Mouse (Mus musculus): Measurements from ENCODE around the gene Sdk1.

The Sdk1 gene

DNA sequence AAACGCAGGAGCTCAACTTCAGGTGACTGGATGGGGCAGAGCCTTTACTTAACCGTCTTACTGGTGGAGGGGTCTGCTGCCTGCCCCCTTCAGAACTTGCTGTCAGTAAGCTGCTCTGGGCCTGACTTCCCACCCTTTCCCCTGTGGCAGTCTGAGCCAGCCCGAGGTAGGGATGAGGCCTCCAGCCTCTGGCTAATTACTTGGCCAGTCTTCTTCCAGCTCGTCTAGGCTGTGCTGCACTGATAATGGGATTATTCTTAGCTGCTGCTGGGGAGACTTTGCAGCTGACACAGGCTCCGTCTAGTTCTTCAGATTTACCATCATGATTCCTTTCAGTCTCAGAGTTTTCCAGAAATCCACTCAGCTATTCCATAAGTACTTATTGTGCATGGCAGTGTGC lies 104.2 kb downstream of the Sdk1 start:
- no peak for DNase-seq

DNA sequence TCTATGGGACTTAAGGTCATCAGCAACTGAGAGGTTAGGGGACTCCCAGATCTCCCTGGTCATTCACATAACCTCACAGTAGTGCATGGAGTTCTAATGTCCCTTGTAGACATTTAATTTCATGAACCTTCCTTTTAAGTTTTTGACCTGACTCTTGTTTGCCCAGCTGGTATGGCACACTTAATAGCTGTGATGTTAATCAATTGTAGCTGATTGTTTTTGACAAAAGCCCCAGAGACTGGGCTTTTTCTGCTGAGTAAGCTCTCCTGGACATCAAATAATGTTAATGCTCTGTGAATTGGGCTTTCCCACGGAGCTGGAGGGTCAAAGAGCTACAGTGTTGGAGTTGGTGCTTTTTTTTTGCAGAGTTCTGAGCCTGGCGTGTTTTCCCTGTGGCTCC lies 121.4 kb downstream of the Sdk1 start:
- DNase-seq: no peak

DNA sequence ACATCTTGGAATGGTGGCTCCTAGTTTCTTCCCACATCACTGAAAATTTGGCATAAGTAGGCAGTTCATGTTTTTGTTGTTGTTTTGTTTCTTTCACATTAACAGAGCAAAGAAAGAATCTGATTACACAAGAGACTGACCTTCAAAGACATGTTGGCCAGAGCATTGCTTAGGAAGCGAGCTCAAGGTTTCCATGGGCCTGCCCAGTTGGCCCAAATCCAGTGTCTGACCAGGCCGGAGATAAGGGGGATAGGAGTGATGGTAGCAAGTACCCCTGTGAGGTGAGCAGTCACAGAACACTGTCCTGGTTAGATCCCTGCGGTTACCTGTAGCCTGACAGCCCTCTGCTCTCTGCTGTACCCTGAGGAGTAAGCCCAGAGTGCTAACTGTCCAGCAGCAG lies 122.7 kb downstream of the Sdk1 start:
- DNase-seq: no peak

DNA sequence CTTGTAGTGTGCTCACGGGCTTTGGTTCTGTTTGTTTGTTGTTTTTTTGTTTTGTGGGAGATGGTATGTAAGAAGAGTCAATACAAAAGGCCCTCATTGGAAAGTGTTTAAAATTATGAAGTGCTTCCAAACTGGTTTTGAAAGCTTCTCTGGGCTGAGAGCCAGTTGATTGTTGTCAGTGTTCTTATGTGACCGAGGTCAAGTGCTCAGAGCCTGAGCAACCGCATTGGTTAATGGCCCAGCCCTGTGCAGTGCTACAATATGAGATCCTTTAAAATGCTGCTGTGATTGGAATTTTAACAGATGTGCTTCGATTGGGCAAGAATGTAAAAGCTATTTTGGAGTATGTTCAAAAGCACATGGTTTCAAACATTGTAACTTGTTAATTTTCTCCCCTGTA lies 127.3 kb downstream of the Sdk1 start:
- no peak for DNase-seq

DNA sequence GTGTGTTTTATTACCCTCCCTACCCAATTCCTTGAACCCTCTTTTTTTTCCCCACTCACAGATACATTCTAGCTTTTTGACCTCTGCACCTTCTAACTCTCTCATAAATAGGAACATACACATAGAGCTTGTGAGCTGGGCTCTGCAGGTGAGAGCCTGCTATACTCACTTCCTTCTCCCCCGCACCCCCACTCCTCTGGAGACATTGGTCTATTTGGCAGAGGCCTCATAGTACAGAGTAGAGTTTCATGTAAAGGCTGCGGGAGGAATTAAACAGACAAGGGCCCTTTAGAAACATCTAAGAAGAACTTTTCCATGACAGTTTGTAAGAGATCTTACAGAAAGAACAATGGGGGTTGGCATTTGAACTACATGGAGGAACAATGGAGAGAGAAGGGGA lies 133.5 kb downstream of the Sdk1 start:
- DNase-seq: no peak

DNA sequence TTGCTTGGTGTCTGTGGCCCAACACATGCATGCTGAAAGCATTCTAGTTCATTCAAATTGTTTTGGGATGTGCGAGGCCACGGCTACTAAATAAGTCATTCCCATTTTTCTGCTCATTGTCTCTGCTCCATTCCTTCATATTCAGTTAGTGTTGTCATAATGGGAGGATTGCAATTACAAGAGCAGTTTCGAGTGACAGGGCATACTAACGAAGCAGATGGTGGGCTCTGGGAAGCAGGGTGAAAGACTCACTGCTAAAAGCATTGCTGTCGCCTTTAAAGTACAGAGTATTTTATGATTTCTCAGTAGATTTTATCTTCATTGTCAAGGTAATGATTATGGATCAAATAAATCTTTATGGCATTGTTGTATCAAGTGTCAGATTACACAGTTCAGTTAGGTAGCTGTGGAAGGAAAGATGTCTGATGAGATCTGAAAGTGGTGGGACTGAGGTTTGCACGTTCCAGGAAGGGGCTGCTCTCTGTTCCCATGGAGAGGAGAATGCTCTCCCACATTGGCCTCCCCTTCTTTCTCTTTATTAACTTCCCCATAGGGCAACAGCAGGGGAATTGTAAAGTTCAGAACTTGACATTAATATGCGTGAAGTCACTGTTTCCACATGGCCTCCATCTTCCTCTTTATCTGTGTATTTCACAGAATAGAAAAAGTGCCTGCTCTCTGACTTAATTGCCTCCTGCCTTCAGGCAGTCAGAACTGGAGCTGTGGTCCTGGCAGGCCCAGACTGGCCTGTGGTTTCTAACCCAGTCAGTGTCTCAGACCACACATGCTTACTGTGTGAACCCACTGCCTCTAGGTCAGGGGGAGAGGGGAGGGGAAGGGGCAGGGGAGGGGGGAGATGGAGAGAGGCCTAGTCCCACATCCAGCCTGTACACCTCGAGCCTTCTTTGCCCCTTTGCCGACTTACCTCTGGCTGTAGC lies 138.8 kb downstream of the Sdk1 start:
- no peak for DNase-seq

DNA sequence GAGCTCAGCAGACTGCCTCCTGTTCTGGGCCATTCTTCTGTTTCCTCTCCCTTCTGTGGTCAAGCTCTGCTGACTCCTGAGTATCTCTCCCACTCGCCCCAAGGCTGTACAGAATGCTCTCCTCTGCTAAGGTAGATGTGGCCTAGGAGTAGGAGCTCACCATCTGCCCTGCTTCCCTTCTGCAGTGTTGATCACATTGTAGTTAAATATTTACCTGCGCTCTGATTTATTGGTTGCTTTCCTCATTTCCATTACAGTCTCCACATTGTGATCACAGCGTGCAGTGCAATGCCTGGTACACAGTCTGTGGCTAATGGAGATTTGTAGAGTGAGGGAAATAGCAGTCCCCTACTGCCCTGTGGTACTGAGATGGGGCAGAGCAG lies 139.5 kb downstream of the Sdk1 start:
- no peak for DNase-seq

DNA sequence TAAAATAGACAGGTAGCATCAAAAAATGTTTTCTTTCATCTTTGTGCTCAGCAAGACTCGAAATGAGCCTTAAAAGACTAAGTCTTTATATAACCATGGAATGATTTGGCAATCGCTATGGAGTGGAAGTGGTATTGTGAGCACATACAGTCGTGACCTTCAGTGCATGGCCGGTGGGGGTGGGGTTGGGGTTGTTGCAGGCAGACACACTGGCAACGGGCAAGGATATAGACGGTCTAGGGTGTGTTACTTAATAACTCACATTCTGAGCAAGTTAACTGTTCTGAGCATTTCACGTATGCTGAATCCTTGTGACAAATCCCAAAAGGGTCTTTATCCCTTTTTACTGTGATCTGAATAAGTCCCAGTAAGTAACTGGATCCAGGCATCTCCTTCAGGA lies 140.3 kb downstream of the Sdk1 start:
- no peak for DNase-seq

DNA sequence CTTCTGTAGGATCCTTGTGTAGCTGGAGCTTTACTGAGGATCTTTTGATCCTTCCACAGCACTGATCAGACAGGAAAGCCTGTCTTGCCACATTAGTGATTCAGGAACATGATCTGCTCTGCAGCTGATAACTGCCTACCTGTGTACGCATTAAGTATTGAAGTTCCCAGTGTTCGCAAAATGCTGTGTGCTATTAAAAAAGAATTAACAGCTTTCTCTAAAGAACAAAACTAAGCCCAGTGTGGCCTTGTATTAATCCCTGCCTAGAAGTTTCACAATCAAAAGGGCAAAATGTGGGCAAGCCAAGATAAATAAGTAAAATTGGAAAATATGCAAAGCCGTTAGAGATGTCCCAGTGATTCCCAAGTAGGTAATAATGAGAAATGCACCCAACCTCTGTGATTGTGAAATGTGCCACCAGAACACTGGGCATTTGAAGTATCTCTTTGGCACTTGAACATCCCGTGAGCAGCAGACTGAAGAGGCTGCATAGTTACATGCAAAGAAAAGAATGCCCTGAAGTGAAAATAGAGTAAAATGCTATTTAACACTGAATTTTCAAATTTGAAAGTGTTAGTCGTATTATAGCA lies 141.1 kb downstream of the Sdk1 start:
- no peak for DNase-seq

DNA sequence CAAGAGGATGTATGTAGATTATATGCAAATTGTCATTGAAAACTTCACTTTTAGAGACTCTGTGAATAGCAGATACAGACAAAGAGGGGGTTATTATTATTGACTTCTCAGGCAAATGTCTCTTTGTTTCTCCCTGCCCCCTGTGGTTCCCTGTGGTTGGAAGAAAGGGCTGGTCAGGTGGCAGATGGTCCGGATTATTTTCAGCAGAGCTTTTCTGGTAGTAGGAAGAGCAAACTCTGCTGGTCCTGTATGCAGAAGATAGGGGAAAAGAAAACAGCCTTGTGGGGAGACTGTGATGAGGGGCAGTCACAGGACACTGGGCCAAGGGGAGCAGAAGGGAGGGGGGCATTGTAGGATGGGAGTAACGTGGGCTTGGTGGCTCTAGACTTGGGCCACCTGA lies 147.2 kb downstream of the Sdk1 start:
- DNase-seq: no peak

DNA sequence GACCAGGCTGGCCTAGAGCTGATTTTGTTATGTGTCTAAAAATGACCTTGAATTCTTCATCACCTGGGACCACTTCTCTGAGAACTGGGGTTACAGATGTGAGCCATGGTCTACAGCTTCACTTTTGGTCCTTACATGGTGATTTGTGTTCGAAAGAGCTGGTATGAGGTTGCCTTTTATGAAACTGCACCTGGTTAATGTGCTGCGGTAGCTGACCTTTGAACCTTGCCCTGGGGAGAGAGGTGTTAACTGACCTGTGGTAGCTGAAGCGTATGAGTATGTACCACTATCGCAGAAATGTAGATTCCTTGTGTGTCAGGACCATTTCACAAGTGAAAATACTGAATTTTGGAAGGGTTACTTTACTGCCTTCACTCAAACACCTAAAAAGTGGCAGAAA lies 149.3 kb downstream of the Sdk1 start:
- no peak for DNase-seq

DNA sequence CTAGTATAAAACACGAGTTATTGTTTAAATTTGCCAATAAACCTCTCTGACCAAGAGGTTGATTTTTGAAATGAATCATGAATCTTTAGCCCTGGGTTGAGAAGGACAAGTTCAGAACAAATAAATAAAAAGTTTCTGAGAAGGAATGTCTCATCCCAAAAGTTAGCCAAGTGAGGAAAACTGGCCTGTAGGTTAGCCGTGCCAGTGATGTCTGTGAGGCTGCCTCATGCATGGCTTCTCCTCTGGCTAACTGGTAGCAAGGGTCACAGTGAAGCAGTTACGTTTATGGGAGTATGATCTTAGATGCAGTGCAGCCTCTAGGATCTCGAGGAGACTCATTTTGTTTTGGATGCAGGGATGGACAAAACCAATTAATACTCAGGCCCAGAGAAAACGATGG lies 149.9 kb downstream of the Sdk1 start:
- DNase-seq: no peak

DNA sequence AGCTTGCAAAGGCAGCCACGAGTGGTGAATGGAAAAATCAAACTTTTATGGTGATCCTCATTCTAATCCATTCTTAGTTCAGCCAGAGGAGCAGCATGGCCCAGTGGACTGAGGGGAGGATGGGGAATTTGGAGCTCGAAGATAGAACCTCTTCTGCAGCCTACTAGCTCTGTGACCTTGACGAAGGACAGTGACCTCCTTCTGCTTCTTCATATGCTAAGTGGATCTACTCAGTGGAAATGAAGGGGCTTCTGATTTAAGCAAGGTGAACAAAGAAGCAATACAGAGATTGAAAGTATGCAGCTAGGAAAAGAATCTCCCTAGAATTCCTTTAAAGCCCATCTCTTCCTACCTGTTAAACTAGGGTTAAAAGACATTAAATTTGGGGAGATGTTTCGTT lies 152.6 kb downstream of the Sdk1 start:
- DNase-seq: no peak

DNA sequence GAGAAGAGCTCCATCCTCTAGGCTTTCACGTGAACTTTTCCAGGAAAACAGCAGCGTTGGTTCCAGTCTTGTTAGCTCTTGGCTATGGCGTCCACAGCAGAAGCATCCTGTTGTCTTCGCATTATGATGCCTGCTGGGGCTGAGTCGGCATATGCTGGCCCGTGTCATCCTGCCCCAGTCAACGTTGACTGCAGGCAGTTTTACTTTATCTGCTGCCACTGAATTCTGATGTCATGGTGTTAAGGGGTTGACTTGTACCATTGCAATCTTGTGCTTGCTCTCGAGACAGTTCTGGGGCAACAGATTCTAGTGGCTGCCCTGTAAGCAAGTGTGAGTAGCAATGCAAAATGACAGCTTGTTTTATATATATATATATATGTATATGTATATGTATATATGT lies 153.3 kb downstream of the Sdk1 start:
- DNase-seq: no peak

DNA sequence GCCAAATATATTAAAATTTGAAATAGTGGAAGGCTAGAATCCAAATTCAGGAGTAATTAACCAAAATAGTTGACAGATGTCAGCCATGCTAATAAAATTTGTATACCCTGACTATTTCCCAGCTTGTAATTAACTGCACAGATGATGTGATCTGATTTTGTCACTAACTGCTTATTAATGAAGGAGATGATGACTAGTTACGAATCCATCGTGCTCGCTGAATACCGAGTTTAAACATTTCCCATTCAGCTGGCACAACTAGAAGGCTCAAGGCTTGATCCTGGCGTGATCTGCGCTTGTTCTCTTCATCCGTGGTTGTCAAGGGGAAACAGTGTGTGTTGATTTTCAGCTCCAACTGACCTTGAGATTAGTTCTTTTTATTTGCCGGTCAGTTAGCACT lies 162.5 kb downstream of the Sdk1 start:
- no peak for DNase-seq

DNA sequence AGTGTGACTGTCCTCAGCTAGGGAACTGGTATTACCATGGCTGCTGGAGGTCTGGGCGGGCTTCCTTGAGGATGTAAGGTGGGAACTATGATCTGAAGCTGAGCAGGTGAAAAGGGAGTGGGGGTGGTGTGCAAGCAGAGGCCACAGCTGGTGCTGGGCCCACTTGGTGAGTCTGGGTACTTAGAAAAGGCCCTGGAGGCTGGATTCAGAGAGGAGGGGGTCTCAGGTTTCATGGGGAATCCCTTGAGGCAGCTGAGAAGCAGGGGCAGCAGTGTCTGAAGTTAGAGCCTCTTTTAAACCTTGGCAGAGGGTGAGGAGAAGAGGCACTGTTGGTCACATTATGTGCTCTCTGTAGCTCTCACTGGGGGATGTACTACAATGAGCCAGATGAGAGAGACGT lies 163.4 kb downstream of the Sdk1 start:
- DNase-seq: no peak

DNA sequence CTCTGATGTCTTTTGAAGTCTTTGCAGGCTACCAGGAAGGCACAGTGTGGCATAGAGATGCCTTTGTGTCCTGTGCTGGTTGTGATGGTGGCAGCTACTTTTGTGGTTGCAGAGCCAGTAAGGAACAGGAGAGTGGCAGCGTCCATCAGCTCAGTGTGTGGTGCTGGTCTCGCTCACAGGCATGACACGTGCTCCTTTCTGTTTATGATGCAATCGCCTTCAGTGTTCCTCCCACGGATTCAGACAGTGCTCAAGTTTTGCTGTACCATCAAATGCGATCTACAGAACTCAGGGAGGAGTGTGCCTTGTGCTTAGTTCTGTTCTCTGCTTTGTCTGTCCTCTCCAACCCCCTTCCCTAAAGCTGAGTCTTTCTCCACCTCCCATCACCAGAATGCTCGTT lies 165.6 kb downstream of the Sdk1 start:
- no peak for DNase-seq

DNA sequence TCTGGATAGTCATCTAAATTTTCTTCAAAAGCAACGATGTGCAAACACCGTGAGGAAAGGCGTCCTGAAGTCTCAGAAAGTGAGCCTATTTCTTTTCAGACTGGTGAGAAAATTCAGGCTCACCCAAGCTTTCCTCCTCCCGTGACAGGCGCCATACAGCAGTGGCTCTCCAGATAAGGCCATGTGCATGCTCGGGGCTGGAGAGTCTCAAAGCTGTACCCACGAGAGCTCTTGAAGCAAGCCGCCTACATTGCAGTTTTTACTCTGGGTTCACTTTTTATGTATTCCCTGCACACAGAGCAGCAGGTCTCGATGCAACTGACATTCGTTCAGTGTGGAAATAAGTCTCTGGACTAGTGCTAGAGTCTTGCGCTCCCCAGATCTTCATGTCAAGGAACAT lies 171.7 kb downstream of the Sdk1 start:
- DNase-seq: no peak

DNA sequence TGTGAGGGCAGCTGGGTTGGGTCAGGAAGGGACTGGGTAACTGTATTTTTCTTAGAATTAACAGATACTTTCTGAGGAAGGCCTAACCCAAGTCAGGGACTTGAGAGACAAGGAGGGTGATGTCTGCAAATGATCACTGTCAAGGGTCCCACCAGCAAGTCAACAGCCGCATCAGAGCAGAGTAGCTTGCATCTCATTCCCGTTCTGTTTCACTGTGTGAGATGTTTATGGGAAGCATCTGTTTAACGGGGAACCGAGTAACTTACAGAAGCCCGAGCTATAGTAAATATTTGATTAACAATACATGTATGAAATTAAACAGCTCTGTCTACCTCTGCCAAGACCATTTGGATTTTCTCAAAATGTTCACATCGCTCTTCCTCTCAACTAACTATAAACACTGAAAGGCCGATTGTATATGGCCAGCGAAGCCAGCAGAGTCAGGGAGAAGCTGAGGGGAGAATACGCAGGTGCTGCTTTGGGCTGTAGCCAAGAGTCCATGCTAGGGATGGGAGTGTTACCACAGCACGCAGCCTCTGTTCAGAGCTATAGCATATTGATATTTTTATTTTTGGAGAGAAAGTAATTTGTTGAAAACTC lies 174.5 kb downstream of the Sdk1 start:
- no peak for DNase-seq

DNA sequence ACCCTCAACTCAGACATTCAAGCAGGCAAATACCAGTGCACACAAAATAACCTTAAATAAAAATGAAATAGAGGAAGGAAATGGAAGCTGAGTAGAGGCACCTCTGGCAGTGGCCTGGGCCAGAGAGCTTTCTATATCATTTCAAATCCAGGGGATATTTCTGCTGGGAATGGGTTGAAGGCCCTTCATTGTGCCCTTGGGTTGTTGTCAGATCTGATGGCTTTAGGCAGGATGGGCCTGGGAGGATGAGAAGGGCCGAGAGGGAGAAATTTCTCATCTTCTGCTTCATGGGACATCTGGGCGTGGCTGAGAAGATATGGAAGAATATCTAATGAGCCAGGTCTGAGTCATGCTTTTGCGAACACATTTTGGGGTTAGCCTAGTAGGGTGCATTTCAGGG lies 186.8 kb downstream of the Sdk1 start:
- DNase-seq: no peak

DNA sequence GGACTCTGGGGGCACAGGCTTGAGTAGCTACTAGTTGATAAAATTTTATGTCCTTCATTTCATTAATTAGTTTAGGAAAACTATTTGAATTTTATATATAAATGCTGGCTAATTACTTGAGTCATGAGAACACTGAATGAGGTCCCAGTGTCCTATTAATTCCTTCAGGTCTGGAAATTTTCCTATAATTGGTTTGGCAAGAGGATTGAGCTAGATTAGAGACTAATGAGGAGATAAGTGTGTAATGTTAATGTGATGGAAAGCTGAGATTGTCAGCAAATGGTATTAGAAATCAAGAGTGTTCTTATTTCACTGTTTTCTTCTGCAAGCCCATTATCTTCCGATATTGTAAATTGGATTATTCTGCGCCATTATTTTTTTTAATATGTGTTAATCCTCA lies 192.0 kb downstream of the Sdk1 start:
- DNase-seq: no peak

DNA sequence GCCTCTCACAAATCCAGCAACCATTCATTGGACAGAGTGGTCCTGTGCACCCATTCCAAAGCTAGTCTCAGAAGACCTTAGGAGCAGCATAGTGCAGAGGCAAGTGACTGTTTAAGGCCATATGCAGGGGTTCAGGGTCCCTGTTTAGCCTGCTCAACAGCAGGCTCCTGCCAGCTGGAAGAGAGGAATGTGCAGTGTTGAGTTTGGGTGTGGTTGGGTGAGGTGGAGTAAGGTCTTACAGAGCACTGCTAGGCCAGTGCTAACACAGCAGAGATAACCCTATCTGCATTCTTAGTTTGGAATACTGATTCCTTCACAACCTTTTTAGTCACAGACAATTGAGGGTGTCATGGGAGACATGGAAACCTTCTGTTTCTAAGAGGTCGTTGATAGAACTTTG lies 206.0 kb downstream of the Sdk1 start:
- no peak for DNase-seq

DNA sequence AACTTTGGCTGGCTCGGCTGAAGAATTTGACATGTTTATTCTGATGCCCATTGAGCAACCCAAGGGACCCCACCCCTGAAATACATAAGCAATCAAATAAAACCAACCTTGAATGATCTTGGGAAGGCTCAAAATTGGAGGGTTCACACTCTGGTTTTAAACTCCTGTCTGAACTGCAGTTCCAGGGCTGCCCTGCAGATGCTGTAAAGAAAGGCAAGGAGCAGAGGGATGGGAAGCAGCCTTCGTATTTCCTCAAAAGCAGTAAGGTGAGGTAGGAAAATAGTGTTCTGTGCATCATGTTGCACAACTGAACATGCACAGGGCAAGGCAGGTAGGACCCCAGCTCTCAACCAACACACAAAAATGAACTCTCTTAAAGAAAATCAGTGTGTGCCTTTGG lies 222.1 kb downstream of the Sdk1 start:
- DNase-seq: no peak

DNA sequence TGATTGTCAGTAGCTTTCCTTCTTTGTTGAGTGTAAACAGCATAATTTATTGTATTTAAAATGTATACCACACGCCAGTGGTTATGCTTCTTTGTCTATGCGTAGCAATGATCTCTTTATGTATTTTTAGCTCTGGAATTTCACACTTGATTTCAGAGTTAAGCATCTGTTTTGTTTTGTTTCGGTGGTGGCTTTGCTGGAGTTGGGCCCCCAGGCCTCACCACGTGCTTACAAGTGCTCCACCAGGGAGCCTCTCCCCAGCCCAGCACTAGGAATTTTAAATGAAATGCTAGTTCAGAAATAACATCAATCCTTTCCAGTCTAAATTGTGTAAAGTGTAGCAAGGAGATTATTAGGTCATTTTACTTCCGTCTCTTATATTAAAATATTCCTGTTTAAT lies 227.5 kb downstream of the Sdk1 start:
- DNase-seq: no peak

DNA sequence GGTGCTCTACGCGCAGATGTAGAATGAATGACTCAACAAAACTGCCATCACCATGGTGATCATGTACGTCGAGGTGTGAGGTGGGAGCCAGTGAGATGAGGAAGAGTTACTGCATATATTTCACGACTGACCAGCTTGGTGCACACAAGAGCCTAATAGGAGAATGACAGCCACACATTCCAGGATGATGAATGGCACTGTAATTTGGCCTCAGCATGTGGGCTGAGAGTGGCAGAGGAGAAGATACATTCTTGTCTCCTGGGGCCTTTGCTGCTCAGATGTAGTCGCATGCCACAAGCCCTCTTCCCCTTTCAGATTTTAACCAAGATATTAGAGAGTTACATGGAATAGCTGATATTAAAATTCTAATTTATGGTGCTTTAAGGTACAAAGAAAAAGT lies 264.0 kb downstream of the Sdk1 start:
- no peak for DNase-seq

Measured in B cell, adult 2 months (primary cell).